Mouse (Mus musculus) embryonic facial prominence, embryonic 10.5 days (tissue): Measurements from ENCODE around the gene Mfsd12. TPM values are rescaled to one million over a fixed set of nuclear protein-coding genes. Genes with fewer than 3 reads are reported as not detected.

Experiments used
- DNase-seq: peaks from one replicate; pipeline ENCODE4 v3.0.0-alpha.2; 2017; ENCODE audit warnings: low spot score
- H3K27ac ChIP-seq: fragments of 300-500 bp; sonication (generic); replicated peaks from 2 replicates; pipeline ENCODE4 v1.5.1; 2016; ENCODE audit warnings: mild to moderate bottlenecking
- H3K27me3 ChIP-seq: fragments of 300-500 bp; sonication (generic); replicated peaks from 2 replicates; pipeline ENCODE4 v1.6.1; 2016; ENCODE audit warnings: low read depth, mild to moderate bottlenecking; ENCODE audit not compliant: poor library complexity, severe bottlenecking
- H3K36me3 ChIP-seq: fragments of 300-500 bp; sonication (generic); replicated peaks from 2 replicates; pipeline ENCODE4 v1.6.1; 2016; ENCODE audit warnings: mild to moderate bottlenecking, moderate library complexity
- H3K4me1 ChIP-seq: fragments of 300-500 bp; sonication (generic); 2 replicates; pipeline ENCODE4 v1.6.1; 2016
- H3K4me3 ChIP-seq: fragments of 300-500 bp; sonication (generic); 2 replicates; pipeline ENCODE4 v1.5.1; 2016; ENCODE audit warnings: mild to moderate bottlenecking, moderate library complexity
- H3K9me3 ChIP-seq: fragments of 300-500 bp; sonication (generic); 2 replicates; pipeline ENCODE4 v1.6.1; 2016; ENCODE audit warnings: mild to moderate bottlenecking
- WGBS: fragments of 180-500 bp; shearing (Covaris S2); methylation state at CpG from one replicate; pipeline ENCODE4 v1.1.7; 2016; 5-methylcytosine and 5-hydroxymethylcytosine counted together
- polyA plus RNA-seq: library from polyadenylated mRNA; unstranded; fragments of >200 nt; fragmentation: Nextera tagmentation; extraction: Ambion mirVana; gene quantifications from 2 replicates; pipeline ENCODE4 v1.2.1, GENCODE M21; 2016

The Mfsd12 gene
- polyA plus RNA-seq, 1 experiment from 2014 or later, result 8.3 TPM

- peak overlapping the region; percentile 81; the same call in 1 of the 2 replicates for H3K27ac ChIP-seq
- H3K9me3 ChIP-seq, result no peaks in the 10 kb centered on the region
- no peak overlapping the region for H3K4me3 ChIP-seq
- no peak for DNase-seq
- no peaks in the 10 kb centered on the region for H3K36me3 ChIP-seq
- 59% methylated on average over 11 of the region's 11 CpGs for WGBS
- H3K27me3 ChIP-seq, result peaks cover 89% of the 10 kb centered on the region
- H3K4me1 ChIP-seq, result peaks cover 40% of the 10 kb centered on the region
Observed at GRCm38 (mm10) chr10:81334324-81334723, 23.0 kb upstream of the Mfsd12 start.

GRCm38 (mm10) chr10:81335393-81336340 is 21.6 kb upstream of the Mfsd12 start:
- no peaks in the 10 kb centered on the region for H3K9me3 ChIP-seq
- 37% methylated on average over 19 of the region's 19 CpGs for WGBS
- H3K4me1 ChIP-seq, result peaks cover 39% of the 10 kb centered on the region
- H3K27ac ChIP-seq, result peak overlapping the region; percentile 81
- peak; percentile 62 for DNase-seq
- H3K4me3 ChIP-seq, result peak overlapping the region; percentile 33
- H3K27me3 ChIP-seq, result peaks cover 88% of the 10 kb centered on the region
- no peaks in the 10 kb centered on the region for H3K36me3 ChIP-seq

DNA sequence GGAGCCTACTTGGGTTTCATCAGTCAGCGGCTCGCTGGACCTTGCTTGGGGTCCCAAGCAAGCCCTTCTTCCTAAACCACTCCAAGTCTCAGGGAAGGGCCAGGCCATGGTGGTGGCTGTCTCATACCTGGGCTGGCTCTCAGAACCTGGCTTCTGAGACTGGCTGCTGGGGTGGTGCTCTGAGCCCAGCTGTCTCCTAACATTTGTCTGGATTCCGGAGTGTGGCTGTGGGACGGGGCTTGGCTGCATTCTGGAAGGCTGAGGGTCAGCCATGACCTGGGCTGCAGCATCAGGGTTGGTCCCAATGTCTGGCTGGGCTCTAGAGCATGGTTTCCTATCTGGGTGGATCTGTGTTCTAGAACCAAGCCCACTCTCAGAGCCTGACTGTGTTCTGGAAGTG is 20.7 kb upstream of the Mfsd12 start:
- DNase-seq, result no peak
- Histone ChIP-seq H3K27ac (no peak overlapping the region; the same call in 1 of the 2 replicates), H3K36me3 (no peaks in the 10 kb centered on the region), H3K4me1 (peaks cover 40% of the 10 kb centered on the region), H3K4me3 (no peak overlapping the region), H3K9me3 (no peaks in the 10 kb centered on the region), H3K27me3 (peaks cover 89% of the 10 kb centered on the region)
- 92% methylated on average over 4 of the region's 4 CpGs for WGBS

DNA sequence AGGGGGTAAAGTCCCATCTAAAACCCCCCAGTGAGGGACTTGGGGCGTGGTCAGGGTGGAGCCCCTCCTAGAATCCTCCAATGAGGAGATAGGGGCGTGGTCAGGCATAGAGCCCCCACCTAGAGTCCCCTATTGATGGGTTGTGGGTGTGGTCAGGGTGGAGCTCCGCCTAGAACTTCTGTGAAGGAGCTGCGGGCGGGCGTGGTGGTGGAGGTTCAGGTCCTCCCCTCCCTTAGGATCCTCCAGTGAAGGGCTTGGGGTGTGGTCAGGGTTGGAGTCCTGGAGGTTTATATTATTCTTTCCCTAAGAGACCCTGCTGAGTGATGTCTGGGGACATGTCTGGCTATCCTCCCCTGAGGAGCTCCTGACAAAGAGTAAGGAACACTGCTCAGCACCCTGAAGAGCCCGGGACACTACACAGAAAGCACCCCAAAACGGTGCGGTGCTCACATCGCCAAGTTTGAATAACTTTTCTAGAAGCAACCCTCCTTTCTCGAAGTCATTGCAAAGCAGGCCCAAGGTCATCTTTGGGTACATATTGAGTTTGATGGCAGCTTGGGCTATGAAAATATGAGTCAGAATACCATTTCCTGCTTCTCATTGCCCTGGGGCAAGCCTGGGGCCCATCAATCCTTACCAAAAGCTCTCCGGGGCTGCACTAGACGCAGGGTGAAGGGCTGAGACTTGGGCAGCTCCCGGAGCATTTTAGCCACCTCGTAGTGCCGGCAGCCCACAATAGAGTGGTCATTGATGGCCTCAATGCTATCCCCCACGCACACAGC is 16.5 kb upstream of the Mfsd12 start:
- H3K4me1 ChIP-seq, result peaks cover 25% of the 10 kb centered on the region
- no peak for DNase-seq
- H3K27ac ChIP-seq, result no peak overlapping the region
- H3K4me3 ChIP-seq, result no peak overlapping the region
- H3K27me3 ChIP-seq, result peaks cover 89% of the 10 kb centered on the region
- 38% methylated on average over 17 of the region's 17 CpGs for WGBS
- no peaks in the 10 kb centered on the region for H3K9me3 ChIP-seq
- H3K36me3 ChIP-seq, result peaks cover 8% of the 10 kb centered on the region

DNA sequence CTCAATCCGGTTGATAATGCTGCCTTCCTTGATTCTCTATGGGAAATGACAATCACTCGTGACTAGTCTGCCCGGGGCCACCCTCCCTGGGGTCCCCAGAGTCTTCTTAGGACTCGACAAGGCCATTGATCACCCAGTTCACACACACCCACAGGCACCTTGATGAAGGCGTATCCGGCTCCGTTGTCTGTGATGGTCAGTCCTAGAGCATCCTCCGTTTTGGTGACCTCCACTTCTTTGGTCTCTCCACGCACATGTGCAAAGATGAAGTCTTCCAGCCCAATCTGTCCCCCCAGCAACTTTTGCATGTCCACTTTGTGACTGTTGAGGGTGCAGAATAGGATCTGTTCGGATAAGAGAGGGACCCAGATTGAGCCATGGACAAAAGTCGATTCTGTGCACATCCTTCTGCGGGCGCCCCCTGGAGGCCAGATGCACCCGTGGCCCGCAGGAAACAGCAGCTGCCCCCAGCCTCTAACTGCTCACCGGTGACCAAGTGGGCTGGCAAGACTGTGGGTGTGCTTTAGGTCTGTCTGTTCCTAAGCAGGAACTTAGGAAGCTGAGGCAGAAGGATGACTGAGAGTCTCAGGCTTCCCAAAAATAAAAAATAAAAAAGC is 15.8 kb upstream of the Mfsd12 start:
- Histone ChIP-seq H3K4me1 (peaks cover 24% of the 10 kb centered on the region), H3K27ac (no peak overlapping the region), H3K9me3 (no peaks in the 10 kb centered on the region), H3K4me3 (no peak overlapping the region), H3K27me3 (peaks cover 90% of the 10 kb centered on the region), H3K36me3 (peaks cover 15% of the 10 kb centered on the region)
- 34% methylated on average over 16 of the region's 16 CpGs for WGBS
- peak; percentile 81 for DNase-seq

DNA sequence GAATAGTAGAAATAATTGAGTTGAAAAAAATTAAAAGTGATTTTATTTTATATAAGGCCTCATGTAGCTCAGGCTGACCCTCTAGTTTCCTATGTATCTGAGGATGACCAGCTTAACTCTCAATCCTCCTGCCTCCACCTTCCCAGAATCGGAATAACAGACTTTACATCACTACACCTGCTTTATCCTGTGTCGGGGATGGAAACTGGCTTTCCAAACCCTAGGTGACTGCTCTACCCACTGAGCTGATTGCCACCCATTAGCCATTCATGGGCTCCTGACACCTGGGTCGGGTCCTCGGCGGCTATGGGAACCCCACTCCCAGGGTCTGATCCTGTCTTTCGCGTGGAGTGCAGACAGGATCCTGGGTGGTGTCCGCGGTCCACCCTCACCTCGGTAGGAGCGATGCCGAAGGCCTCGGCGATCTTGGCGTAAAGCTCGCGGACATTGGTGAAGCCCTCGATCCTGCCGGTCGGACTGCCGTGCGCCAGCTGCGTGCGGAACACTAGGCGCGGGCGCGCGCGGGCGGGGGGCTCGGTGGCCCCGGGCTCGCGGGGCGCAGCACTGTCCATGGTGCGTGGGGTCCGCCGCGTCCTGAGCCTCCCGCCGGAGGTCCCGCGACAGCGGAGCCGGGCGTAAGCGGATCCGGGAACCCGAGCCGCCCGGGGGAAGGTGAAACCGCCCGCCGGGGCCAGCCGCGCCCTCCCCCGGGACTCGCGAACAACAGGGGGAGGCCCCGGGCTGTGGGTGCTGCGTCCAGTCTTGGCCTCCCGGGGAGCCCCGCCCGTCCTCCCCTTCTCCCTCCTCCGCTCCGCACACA is 14.4 kb upstream of the Mfsd12 start, which contains the start of gene Gipc3:
TSS of gene Gipc3 (minus strand) at position 581 of the 820 bp plus-strand sequence.
- H3K9me3 ChIP-seq, result no peaks in the 10 kb centered on the region
- 7% methylated on average over 63 of the region's 67 CpGs for WGBS
- H3K4me3 ChIP-seq, result peak within 1 kb of the TSS; percentile 59
- DNase-seq, result no peak
- peaks cover 36% of the 10 kb centered on the region for H3K4me1 ChIP-seq
- peaks cover 90% of the 10 kb centered on the region for H3K27me3 ChIP-seq
- H3K27ac ChIP-seq, result no peak within 1 kb of the TSS; the same call in 1 of the 2 replicates
- H3K36me3 ChIP-seq, result peaks cover 28% of the 10 kb centered on the region

- 56% methylated on average over 8 of the region's 8 CpGs for WGBS
- H3K27me3 ChIP-seq, result peaks cover 92% of the 10 kb centered on the region
- no peak for DNase-seq
- peaks cover 50% of the 10 kb centered on the region for H3K4me1 ChIP-seq
- H3K27ac ChIP-seq, result no peak overlapping the region
- H3K4me3 ChIP-seq, result no peak overlapping the region
- no peaks in the 10 kb centered on the region for H3K9me3 ChIP-seq
- peaks cover 38% of the 10 kb centered on the region for H3K36me3 ChIP-seq
Observed at GRCm38 (mm10) chr10:81344421-81345161, 12.7 kb upstream of the Mfsd12 start.

GRCm38 (mm10) chr10:81345162-81345534 is 12.1 kb upstream of the Mfsd12 start:
- H3K4me3 ChIP-seq, result no peak overlapping the region
- no peak overlapping the region for H3K27ac ChIP-seq
- H3K27me3 ChIP-seq, result peaks cover 90% of the 10 kb centered on the region
- peaks cover 38% of the 10 kb centered on the region for H3K36me3 ChIP-seq
- no peaks in the 10 kb centered on the region for H3K9me3 ChIP-seq
- DNase-seq, result no peak
- H3K4me1 ChIP-seq, result peaks cover 54% of the 10 kb centered on the region
- WGBS, result 80% methylated on average over 4 of the region's 4 CpGs

GRCm38 (mm10) chr10:81346453-81347067 is 10.7 kb upstream of the Mfsd12 start:
- 4% methylated on average over 55 of the region's 55 CpGs for WGBS
- Histone ChIP-seq H3K9me3 (no peaks in the 10 kb centered on the region), H3K27me3 (peaks cover 75% of the 10 kb centered on the region), H3K27ac (peak overlapping the region; percentile 59), H3K4me3 (peak overlapping the region; percentile 53), H3K36me3 (peaks cover 38% of the 10 kb centered on the region), H3K4me1 (peaks cover 56% of the 10 kb centered on the region)
- DNase-seq, result peak; percentile 84

DNA sequence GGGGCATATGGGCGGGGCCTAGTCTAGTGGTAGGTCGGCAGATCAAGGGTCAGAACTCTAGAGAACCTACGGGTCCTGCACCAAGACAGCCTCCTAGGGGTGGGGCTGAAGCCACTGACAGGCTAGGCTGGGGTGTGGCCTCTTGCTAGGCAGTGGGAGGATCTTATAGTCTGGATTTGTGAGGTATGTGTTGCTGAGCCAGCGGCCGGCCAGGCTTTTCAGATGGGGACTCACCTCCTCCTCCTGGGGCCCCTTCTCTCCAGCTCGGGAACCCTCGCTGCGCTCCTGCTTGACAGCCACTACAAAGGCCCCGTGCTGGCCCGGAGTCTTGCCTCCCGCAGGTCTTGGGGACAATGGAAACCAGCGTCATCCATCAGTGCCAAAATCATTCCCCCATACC is 8.1 kb upstream of the Mfsd12 start:
- Histone ChIP-seq H3K27me3 (peaks cover 50% of the 10 kb centered on the region), H3K9me3 (no peaks in the 10 kb centered on the region), H3K4me1 (peaks cover 53% of the 10 kb centered on the region), H3K27ac (peak overlapping the region; percentile 95), H3K36me3 (peaks cover 38% of the 10 kb centered on the region), H3K4me3 (peak overlapping the region; percentile 98)
- DNase-seq, result peak; percentile 57
- WGBS, result 6% methylated on average over 12 of the region's 12 CpGs

DNA sequence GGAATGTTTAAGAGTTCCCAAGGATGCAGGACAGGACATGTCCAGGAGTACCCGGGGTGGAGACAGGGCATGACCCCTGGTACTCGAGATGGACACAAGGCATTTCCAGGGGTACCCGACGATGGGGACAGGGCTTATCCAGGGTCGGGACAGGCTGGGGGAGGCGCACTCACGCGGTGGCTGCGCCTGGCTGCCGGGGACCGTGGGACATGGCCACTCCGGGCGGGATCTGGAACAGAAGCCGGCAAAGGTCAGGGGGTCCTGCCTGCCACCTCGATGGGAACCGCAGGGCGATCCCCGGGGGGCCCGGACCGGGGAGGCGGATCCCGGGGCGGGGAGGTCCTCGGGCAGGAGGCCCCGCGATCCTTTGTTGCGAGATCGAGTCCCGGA is 7.3 kb upstream of the Mfsd12 start:
- peaks cover 38% of the 10 kb centered on the region for H3K36me3 ChIP-seq
- H3K4me1 ChIP-seq, result peaks cover 61% of the 10 kb centered on the region
- no peaks in the 10 kb centered on the region for H3K9me3 ChIP-seq
- DNase-seq, result no peak
- H3K27me3 ChIP-seq, result peaks cover 42% of the 10 kb centered on the region
- H3K27ac ChIP-seq, result peak overlapping the region; percentile 95
- H3K4me3 ChIP-seq, result peak overlapping the region; percentile 98
- 1% methylated on average over 29 of the region's 29 CpGs for WGBS
